Mouse (Mus musculus): ENCODE measurements around the gene Tmem132c. TPM values are rescaled to one million over a fixed set of nuclear protein-coding genes. Genes with fewer than 3 reads are reported as not detected.

Gene Tmem132c
- total and polyA plus RNA-seq, 3 experiments, result 0.14 to 0.43 TPM; not detected in 1

DNA sequence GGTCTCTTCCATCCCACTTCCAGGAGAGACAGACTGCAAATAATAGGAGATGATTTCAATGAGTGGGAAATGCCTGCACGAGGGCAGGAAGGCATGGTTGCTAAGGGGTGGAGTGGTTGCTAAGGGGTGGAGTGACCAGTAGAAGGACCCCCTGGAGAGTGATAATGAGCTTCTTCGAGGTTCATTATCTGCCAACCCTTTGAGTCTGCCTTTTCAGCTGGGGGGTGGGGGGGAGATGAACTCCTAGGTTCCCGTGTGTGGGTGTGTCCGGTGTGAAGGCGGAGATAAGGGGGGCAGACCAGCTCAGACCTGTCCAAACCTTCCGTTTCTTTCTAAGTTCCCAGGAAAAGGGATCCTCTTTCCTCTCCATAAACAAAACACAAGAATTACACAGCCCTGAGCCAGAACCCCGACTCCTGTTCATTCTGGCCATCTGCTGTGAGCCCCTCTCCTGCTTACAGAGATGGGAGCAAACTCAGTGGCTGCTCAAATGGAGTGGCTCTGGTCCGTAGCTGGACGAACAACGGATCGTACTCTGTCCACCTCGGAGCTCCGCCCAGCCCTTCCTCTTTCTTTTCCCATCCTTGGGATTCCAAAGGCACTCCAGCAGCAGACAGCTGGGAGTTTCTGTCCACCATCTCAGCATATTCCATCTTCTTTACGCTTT is 13.5 kb upstream of the Tmem132c start:
- H3K9ac ChIP-seq (ENCODE audit: low read depth, low read length), result no peak overlapping the region
- intact Hi-C loops (cut with DNase I), result no loop called here
- no peak for TF ChIP-seq EP300 (IDR thresholded peaks at IDR 0.05; ENCODE audit: insufficient read depth, low read depth, low read length)
- no peak for TF ChIP-seq POLR2A (IDR thresholded peaks at IDR 0.05; ENCODE audit: insufficient read depth, low read depth, low read length)
- TF ChIP-seq CTCF (IDR thresholded peaks at IDR 0.05), result no peak
- no peak overlapping the region for H3K27ac ChIP-seq
- H3K79me2 ChIP-seq (replicated peaks; ENCODE audit: control insufficient read depth, insufficient read depth, low read length), result no peaks in the 10 kb centered on the region
- no peak for DNase-seq
- H3K4me3 ChIP-seq, result no peak overlapping the region
- no peaks in the 10 kb centered on the region for H3K36me3 ChIP-seq (ENCODE audit: control insufficient read depth, insufficient read depth, low read length)
- H3K27me3 ChIP-seq (ENCODE audit: control insufficient read depth, insufficient read depth, low read length), result no peaks in the 10 kb centered on the region
- WGBS, result 6% methylated on average over 14 of the region's 14 CpGs
- no peaks in the 10 kb centered on the region for H3K4me1 ChIP-seq (ENCODE audit: control insufficient read depth, insufficient read depth, low read length)

- WGBS, result 3% methylated on average over 7 of the region's 7 CpGs
- no peak overlapping the region for H3K27ac ChIP-seq
- H3K36me3 ChIP-seq (ENCODE audit: control insufficient read depth, insufficient read depth, low read length), result no peaks in the 10 kb centered on the region
- no peak for DNase-seq
- H3K4me3 ChIP-seq, result no peak overlapping the region
- TF ChIP-seq EP300 (IDR thresholded peaks at IDR 0.05; ENCODE audit: insufficient read depth, low read depth, low read length) (no peak), POLR2A (IDR thresholded peaks at IDR 0.05; ENCODE audit: insufficient read depth, low read depth, low read length) (no peak), CTCF (IDR thresholded peaks at IDR 0.05) (no peak)
- H3K79me2 ChIP-seq (replicated peaks; ENCODE audit: control insufficient read depth, insufficient read depth, low read length), result no peaks in the 10 kb centered on the region
- no peaks in the 10 kb centered on the region for H3K4me1 ChIP-seq (ENCODE audit: control insufficient read depth, insufficient read depth, low read length)
- intact Hi-C loops (cut with DNase I), result loop anchor here (5.0 kb wide), 2 partner anchors 103 to 248 kb away; no protein-coding TSS in a partner anchor
- peaks cover 2% of the 10 kb centered on the region; the same call in 1 of the 2 replicates for H3K27me3 ChIP-seq (ENCODE audit: control insufficient read depth, insufficient read depth, low read length)
- H3K9ac ChIP-seq (ENCODE audit: low read depth, low read length), result no peak overlapping the region
Observed at GRCm38 (mm10) chr5:127234715-127235114, 6.9 kb upstream of the Tmem132c start.

DNA sequence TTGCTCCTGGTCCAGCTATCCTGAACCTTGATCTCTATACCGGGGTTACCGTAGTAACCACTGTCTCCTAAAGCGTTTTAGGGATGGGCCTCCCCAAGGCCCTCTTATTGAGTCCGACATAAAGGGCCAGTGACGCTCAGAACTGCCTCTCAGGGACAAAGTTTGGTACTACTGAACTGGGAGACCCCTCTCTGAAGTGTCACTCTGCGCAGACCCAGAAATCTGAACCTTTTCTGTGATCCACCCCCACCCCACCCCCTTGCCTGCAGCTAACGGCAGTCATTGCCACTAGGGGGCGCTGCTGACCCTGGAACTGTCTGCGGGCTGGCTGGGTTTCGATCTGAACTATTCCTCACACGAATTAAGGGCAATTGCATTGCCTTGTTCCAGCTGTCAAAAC is 6.4 kb upstream of the Tmem132c start:
- Histone ChIP-seq H3K27ac (no peak overlapping the region), H3K27me3 (ENCODE audit: control insufficient read depth, insufficient read depth, low read length) (peaks cover 2% of the 10 kb centered on the region; the same call in 1 of the 2 replicates), H3K4me3 (no peak overlapping the region), H3K9ac (ENCODE audit: low read depth, low read length) (no peak overlapping the region), H3K36me3 (ENCODE audit: control insufficient read depth, insufficient read depth, low read length) (no peaks in the 10 kb centered on the region), H3K79me2 (replicated peaks; ENCODE audit: control insufficient read depth, insufficient read depth, low read length) (no peaks in the 10 kb centered on the region), H3K4me1 (ENCODE audit: control insufficient read depth, insufficient read depth, low read length) (no peaks in the 10 kb centered on the region)
- intact Hi-C loops (cut with DNase I), result loop anchor here (5.0 kb wide), 2 partner anchors 102 to 247 kb away; no protein-coding TSS in a partner anchor
- DNase-seq, result peak; percentile 47 to 76
- TF ChIP-seq EP300 (IDR thresholded peaks at IDR 0.05; ENCODE audit: insufficient read depth, low read depth, low read length) (no peak), CTCF (IDR thresholded peaks at IDR 0.05) (peak; percentile 70)
- 8% methylated on average over 11 of the region's 11 CpGs for WGBS

- Histone ChIP-seq H3K79me2 (replicated peaks; ENCODE audit: control insufficient read depth, insufficient read depth, low read length) (no peaks in the 10 kb centered on the region), H3K4me3 (no peak overlapping the region), H3K27me3 (ENCODE audit: control insufficient read depth, insufficient read depth, low read length) (peaks cover 20% of the 10 kb centered on the region), H3K27ac (no peak overlapping the region), H3K36me3 (ENCODE audit: control insufficient read depth, insufficient read depth, low read length) (no peaks in the 10 kb centered on the region), H3K4me1 (ENCODE audit: control insufficient read depth, insufficient read depth, low read length) (no peaks in the 10 kb centered on the region), H3K9ac (ENCODE audit: low read depth, low read length) (no peak overlapping the region)
- intact Hi-C loops (cut with DNase I), result loop anchor here (5.0 kb wide), 2 partner anchors 98 to 243 kb away; no protein-coding TSS in a partner anchor
- WGBS, result 64% methylated on average over 7 of the region's 7 CpGs
- no peak for TF ChIP-seq CTCF (IDR thresholded peaks at IDR 0.05)
- TF ChIP-seq POLR2A (IDR thresholded peaks at IDR 0.05; ENCODE audit: insufficient read depth, low read depth, low read length), result no peak
- TF ChIP-seq EP300 (IDR thresholded peaks at IDR 0.05; ENCODE audit: insufficient read depth, low read depth, low read length), result no peak
- DNase-seq, result no peak
Observed at GRCm38 (mm10) chr5:127239706-127240105, 1.9 kb upstream of the Tmem132c start.

- intact Hi-C loops (cut with DNase I), result no loop called here
- 25% methylated on average over 4 of the region's 4 CpGs for WGBS
- H3K36me3 ChIP-seq (ENCODE audit: control insufficient read depth, insufficient read depth, low read length), result no peaks in the 10 kb centered on the region
- no peak for DNase-seq
- peaks cover 20% of the 10 kb centered on the region for H3K27me3 ChIP-seq (ENCODE audit: control insufficient read depth, insufficient read depth, low read length)
- H3K79me2 ChIP-seq (replicated peaks; ENCODE audit: control insufficient read depth, insufficient read depth, low read length), result no peaks in the 10 kb centered on the region
- H3K27ac ChIP-seq, result no peak overlapping the region
- no peak overlapping the region for H3K4me3 ChIP-seq
- no peak overlapping the region for H3K9ac ChIP-seq (ENCODE audit: low read depth, low read length)
- H3K4me1 ChIP-seq (ENCODE audit: control insufficient read depth, insufficient read depth, low read length), result no peaks in the 10 kb centered on the region
- TF ChIP-seq POLR2A (IDR thresholded peaks at IDR 0.05; ENCODE audit: insufficient read depth, low read depth, low read length), result no peak
- TF ChIP-seq EP300 (IDR thresholded peaks at IDR 0.05; ENCODE audit: insufficient read depth, low read depth, low read length), result no peak
- no peak for TF ChIP-seq CTCF (IDR thresholded peaks at IDR 0.05)
Observed at GRCm38 (mm10) chr5:127240646-127241045, 962 bp upstream of the Tmem132c start.

DNA sequence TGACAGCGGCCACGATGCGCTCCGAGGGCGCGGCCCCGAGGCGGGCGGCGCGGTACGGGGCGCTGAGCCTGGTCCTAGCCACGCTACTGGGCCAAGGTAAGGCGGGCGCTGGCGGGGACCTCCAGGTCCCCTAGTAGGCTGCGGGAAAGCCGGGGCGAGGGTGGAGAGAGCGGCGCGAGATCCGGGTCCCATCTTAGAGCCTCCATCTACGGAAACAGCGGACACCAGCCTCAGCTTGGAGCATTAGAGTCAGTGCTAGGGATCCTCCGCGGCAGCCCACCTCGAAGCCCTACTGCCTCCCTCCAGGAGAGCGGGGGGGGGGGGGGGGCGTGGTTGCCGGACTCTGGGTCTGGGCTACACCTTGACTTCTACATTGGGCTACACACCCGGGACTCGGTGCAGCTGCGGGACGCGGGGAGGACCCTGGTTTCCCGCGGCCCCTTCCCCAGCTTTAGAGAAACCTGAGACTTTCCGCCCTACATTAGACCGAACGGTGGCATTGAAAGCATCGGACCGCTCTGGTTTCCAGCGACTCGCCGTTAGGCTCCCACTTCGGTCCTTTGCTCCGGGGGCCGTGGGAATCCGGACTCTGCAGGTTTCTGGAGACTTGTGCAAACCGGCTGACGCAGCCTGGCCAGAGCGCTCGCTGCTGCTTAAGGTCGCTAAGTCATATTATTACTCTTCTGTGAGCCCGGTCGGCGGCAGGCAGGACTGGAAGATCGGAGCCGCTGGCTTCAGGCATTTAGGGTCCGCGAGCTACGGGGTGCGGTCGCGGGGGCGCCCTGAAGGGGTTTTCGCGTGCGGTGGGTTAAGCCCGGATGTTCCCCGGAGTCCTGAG is 536 bp downstream of the Tmem132c start:
- 1% methylated on average over 71 of the region's 73 CpGs for WGBS

More for the DNA sequence above, 536 bp downstream of the Tmem132c start:
- Histone ChIP-seq H3K79me2 (replicated peaks; ENCODE audit: control insufficient read depth, insufficient read depth, low read length) (no peaks in the 10 kb centered on the region), H3K4me1 (ENCODE audit: control insufficient read depth, insufficient read depth, low read length) (no peaks in the 10 kb centered on the region), H3K9ac (ENCODE audit: low read depth, low read length) (no peak overlapping the region), H3K36me3 (ENCODE audit: control insufficient read depth, insufficient read depth, low read length) (no peaks in the 10 kb centered on the region), H3K27me3 (ENCODE audit: control insufficient read depth, insufficient read depth, low read length) (peaks cover 20% of the 10 kb centered on the region), H3K27ac (no peak overlapping the region), H3K4me3 (no peak overlapping the region)
- TF ChIP-seq POLR2A (IDR thresholded peaks at IDR 0.05; ENCODE audit: insufficient read depth, low read depth, low read length), result no peak
- no peak for TF ChIP-seq CTCF (IDR thresholded peaks at IDR 0.05)
- TF ChIP-seq EP300 (IDR thresholded peaks at IDR 0.05; ENCODE audit: insufficient read depth, low read depth, low read length), result no peak
- no peak for DNase-seq
- intact Hi-C loops (cut with DNase I), result no loop called here

Data from heart, adult 2 months (tissue).